Mouse (Mus musculus) natural killer cell, adult 2 months (primary cell): Measurements from ENCODE around the gene Gm765.

Source experiments
- DNase-seq, 2 experiments: peaks; one replicate each; pipeline ENCODE4 v3.0.0; 2022; ENCODE audit warnings: low spot score in 2 of 2

Gene Gm765

DNA sequence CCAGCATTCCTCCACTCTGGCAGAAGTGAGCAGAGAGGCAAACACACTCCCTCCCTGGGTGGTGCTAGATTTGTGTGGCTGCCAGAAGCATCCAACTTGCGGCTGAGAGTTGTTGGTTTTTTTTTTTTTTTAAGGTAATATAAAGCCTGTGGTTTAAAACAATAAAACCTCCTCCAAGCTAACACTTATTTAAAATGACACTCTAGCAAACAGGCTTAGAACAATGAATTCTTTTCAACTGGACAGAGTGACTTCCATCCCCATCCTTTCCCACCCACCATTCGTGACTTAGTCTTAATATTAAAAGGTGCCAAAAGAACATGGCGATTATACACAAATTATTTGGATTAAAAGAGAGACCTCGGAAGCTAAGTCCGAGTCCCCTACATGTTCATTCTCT is at the start of gene Gm765:
Gene Gm765 (minus strand): TSS at position 101 of the 400 bp plus-strand sequence.
- no peak for DNase-seq

DNA sequence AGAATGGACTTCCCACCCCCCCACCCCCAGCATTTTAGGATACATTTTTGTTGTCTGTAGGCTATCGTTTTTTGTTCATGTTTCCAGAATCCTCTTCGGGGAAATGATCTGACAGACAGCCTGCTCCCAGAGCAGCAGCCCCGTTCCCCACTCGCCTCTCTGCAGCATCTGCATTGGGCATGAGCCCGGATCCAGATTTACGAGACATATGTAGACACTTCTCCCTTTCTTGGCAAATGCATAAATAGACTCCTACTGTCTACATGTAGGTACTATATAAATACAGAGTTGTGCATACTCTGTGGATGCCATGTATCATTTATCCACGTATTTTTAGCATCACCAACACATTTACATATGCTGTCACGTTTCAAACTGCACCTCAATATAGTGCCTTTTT is 42.9 kb upstream of the Gm765 start:
- no peak for DNase-seq

DNA sequence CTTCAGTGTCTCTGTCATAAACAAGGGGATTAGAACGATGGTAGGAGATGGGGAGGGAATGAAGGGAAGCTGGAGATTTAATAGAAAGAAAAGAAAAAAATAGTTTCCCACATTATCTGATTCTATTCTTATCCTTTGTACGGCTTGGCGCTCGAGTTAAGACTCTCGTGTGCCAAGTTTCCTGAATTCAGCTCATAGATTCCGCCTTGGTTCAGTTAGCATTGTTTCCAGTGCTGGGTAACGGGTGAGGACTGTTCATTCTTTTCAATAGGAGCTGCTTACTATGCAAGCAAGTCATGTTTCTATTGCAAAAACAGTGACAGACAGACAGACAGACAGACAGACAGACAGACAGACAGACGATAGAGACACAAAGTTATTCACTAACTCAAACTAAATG is 41.9 kb upstream of the Gm765 start:
- no peak for DNase-seq

DNA sequence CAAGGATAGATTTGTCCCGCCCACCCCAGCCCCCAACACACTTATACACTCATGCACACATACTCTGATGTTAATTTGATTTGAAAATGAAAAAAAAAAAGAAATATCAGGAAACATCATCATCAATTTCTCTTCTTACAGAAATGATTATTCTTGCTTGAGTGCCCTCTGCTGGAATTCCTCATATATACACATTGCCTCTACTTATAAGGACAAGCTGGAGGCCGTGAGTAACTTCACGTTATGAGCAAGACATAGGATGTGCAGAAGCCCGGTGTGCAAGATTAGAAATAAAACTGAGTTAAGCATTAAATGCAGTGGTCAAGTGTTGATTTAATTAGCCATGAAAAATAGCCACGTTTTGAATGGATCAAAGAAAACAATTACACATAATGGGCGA is 40.9 kb upstream of the Gm765 start:
- no peak for DNase-seq

DNA sequence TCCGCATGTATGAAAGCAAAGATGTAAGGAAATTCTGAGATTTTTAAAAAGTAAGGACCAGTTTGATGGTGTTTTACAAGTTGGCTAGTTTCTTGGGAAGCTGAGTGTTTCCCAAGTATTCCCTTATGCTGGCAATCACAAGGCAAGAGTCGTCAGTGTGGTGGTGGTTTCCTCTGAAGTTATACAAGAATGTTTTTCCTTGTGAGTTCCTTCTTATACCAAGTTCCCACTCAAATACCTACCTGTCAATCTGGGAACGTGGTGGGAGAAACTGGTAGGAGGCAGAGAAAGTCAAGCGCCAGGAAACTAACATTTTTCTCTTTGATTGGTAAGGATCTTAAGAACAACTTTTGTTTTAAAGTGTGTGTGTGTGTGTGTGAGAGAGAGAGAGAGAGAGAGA is 23.6 kb upstream of the Gm765 start:
- no peak for DNase-seq

DNA sequence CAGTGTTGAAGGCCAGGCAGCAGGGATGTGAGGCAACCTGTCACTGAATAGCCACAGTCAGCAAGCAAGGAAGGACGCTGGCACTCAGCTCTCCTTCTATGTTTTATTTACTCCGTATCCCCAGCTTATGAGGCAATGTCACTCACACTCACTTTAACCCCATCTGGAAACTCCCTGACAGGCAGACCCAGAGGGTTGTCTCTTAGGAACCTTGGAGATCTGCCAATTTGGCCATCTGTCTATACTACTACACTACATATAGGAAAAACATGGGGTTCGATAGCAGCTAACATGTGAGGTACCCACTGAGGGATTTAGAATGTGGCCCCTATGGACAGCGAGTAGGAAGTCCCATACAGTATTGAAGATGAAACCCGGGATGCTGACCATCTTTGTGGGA is 12.7 kb upstream of the Gm765 start:
- DNase-seq: no peak

DNA sequence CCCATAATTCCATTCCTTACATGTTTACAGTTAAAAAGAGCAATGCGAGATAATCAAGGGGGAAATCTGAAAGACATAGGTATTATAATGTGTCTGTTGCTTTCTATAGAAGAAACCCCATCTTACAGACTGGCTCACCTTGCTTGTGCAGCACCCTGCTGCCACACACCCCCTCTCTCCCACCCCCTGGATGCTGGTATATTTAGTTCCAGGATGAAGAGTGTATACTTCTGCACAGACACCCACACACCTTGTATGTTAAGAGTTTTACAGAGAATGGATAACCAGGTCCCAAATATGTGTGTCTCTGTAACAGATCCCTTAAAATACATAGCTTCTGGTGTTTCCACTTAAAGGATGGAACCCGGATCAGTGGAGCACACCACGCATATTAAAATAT is 10.7 kb upstream of the Gm765 start:
- DNase-seq: no peak

DNA sequence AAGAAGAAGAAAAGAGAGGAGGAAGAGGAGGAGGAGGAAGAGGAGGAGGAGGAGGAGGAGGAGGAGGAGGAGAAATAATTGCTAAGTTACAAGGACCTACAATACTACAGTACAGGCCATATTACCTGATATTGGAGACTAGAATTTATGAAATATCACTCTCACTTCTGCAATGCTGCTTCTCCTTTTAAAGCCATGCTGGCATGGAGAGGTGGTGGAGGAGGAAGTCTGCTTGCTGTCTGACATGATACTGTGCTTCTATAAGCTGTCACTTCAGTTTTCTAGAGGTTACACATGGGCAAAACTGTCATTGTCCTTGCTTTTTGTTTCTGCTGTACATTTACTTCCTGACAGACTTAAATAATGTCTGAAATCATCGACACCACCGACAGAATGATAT is 9.8 kb downstream of the Gm765 start:
- no peak for DNase-seq

DNA sequence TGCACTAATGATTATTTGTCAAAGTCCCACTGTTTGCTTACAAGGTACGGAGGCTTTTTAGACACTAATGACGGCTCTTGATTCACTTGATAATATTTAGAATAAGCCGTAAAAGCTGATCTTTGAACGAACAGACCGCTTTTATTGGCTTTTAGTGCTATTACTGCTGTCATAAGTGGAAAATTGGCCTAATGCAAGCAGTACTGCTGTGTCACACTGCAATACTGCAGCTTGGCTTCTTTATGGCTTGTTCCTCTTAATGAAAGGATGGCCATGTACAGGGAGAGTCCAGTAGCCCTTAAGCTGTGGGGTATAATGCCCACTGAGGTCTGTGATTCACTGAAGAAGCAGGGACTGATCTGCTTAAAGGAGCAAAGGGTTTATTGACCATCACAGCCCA is 30.9 kb downstream of the Gm765 start:
- no peak for DNase-seq

DNA sequence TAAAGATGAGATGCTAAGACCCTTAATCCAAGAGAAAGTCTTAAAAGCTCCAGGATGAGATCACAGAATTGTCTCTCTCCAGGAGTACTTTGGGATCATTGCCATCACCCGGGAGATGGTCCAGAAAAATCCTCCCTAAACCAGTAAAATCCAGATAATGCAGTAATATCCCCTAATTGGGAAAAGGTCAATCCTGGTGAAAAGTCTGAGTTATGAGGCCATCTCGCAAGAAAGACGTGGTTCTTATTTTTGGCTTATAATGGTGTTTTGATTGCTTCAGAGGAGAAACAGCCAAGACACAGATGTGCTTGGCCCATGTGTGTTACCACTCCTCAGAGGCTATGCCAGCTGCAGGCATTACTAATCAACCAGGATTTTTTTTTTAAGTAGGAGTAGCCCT is 34.9 kb downstream of the Gm765 start:
- no peak for DNase-seq

DNA sequence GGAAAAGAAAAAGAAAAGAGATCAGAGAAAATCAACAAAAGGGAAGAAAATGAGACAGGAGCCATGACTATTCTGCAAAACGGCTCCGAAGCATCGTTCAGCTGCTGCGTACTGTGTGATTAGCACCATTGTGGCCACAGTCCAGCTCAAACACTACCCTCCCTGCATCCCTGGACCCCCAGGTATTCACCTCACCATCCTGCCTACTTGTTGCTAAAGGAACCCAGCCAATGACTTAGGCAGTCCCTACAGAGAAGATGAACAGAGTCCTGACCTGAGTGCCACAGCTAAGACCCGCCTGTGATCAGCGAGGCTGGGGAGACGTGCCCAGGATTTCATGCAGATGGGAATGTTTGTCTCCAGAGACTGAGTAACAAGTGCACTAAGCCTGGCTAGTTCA is 35.4 kb downstream of the Gm765 start:
- DNase-seq: no peak

DNA sequence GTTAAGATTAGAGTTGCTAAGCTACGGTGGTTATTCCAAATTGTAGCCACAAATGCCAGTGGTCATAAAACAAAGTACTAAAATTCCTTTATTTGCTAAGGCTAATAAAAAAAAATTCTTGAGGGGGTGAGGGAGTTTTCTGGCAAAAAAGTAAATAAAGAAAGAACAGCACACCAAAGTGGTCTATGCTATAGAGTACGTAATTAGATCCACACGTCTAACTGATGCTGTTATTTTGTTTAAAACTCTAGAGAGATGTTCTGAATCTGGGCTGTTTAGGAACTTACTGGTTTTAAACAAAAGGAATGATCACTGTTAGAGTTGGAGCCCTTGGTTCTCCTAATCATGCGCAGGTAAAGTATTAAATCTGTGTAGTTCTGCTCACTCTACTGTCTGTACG is 50.5 kb downstream of the Gm765 start:
- DNase-seq: no peak

DNA sequence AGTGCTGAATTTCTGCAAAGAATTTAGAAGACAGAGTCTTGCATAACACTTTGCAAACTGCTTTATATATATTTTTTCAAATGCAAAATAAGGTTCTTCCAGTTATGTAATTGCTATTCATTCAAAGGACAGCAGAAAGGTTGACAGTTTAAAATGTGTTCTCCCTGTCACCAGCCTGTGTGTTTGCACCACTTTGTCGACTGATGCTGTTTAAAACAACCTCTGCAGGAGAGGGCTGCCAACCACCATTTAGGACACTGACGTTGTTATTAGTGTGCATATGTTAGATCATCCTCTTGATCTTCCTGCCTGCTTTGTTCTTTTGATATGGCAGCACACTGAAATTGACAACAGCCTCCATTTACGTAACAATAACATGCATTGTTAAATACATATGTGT is 54.2 kb downstream of the Gm765 start:
- no peak for DNase-seq

DNA sequence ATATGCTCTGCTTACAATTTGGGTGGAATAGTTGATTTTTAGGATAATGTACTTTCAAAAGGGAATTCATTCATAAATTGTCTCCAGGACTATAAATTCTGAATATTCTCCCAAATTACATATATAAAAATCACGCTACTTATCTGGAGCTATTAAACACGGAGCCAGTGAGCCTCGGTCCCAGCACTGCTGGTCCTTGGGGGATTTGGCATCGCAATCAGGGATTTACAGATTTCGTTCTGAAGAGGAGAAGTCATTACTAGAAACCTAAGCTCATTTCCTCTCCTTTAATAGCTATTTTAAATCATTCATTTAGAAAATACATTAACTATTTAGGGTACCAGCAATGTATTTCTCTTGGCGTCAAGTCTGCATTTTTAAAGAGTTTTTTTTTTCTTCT is 55.0 kb downstream of the Gm765 start:
- DNase-seq: no peak

DNA sequence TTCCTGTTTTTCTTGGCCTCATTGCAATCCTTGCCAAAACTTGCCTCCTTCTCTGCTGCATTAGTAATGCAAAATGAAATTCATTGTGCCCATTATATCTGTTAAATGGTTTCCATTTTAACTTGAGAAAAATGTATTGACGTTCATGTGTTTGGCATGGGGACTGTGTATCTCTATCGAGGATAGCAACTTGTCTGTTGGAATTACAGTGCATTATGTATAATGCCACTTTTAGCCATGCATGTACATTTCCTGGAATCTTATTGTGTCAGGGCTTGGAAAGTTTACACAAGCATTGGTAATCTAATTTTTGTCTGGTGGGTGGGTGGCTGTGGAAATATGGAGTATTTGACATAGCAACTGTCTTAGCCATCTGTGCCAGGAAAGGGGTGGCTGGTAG is 57.4 kb downstream of the Gm765 start:
- no peak for DNase-seq

DNA sequence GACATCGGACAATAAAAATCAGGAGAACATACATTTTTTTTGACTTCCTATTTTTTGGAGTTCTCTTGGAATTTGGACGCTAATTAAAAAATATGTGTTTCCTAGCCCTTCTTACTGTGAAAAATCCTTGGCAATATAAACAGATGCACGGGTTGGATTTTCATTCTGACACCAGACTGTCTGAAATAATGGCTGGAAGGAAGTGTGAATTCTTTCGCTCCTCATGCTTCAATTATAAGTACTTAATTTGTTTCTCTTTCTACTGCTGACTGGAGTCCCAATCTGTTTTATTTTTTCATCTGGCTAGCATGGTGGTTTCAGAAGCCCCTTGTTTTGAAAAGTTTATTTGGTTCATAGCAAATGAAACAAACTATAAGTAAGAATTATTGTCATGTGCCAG is 59.8 kb downstream of the Gm765 start:
- DNase-seq: no peak

DNA sequence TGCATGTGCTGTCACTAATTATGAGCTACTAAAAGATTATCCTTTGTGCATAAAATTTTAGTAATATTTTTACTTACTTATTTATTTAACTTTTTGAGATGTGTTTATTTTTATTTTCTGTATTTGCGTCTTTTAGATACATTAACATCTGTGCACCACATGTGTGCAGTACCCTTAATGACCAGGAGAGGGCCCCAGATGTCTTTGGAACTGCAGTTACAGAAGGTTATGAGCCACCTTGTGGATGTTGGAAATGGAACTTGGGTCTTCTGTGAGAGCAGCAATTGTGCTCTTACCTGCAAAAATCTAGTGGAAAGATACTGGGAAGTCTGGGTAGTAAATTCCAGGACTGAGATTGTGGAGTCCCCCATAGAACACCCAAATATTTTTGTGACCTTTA is 71.0 kb downstream of the Gm765 start:
- DNase-seq: peak in 1 of 2 experiments; percentile 44

DNA sequence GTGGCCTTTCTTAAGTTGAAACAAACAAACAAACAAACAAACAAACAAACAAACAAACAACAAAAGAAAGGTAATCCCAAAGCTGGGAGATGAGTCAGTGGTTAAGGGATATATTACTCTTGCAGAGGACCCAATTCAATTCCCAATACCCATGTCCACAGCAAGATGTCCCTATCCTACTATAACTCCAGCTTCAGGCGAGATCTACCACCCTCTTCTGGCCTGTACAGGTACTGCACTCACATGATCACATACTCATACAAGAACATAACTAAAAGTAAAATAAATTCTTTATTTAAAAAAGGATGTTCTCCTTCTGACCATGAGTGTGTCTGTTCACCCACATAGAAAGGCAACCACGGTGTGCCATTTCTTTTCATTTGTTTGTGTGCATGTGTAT is 79.6 kb downstream of the Gm765 start:
- DNase-seq: no peak

DNA sequence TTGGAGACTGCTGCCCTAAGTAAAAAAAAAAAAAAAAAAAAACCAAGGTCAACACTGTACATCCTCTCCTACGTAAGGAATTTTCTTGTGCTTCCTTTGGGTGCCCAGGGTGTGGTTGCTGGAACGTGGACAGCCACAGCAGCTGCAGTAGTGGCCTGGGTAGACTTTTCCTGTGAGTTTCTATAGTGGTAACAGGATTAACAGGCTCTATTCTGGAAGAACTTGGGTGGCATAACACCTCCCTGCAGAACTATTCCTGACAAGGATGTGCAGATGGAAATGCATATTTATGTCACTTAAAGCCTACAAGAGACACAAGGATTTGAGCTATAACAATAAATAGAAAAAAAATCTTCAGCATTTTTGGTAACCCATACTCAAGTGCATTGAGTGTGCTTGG is 83.5 kb downstream of the Gm765 start:
- DNase-seq: no peak

DNA sequence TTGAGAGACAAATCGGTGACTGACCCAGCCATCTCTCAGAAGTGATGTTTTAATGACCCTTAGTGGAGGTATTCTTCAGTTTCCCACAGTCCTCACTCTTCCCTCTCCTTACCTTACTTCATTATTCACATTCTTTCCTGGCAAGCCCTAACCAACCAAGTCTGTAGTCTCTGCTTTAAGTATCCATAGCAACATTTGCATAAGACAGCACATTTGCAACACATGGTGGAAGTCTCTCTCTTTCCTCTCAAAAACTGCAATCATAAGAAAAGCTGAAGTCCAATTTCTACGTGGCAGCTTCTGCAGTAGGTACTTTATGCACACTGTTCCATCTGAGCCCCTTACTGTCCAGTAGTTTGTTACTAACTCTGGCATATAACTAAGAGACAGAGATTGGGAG is 96.1 kb downstream of the Gm765 start:
- no peak for DNase-seq

DNA sequence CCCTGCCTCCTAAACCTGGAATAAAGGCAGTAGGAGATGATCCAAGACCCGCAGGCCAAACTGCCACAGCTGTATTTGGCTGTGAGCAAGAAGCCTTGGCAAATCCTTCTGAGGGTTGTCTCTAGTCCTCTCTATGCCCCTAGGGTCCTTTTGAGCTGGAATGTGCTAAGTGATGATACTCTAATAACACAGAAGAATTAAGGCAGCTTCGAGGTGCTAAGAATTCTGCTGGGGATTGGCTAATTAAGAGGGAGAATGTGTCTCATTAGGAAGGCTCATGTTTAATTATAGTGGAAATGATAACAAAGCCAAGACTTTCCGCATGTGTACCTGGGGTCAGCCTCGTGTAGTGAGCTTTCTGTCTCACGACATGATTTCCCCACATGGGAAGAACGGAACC is 99.4 kb downstream of the Gm765 start:
- no peak for DNase-seq

DNA sequence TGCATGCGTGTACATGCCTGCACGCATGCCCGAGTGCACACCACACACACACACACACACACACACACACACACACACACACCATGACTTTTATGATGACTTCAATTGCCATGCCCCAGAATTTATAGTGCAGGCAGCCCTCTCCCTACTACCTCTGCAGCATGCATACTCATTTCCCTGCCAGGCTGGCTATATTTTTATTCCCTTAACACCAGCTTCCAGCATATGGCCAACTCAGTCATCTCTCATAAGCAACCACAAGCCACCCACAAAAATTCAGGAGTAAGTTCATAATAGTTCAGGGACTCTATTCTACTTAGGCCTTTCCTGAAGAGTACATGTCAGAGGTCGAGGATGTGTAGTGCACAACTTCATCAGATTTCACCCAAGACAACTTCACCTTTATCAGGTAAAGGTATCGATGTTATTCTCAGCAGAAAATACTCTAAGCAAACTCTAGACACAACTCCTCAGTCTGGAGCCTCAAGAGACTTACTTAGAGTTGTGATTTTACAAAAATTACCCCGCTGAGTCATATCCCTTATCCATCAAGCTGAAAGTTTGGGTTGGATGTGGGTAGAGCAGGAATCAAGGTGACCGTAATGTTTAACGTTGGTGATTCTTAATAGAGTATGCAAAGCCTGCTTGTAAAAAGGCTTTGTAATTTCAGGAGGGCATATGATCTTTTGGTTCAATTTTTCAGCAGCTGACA is 101.8 kb downstream of the Gm765 start:
- DNase-seq: no peak

DNA sequence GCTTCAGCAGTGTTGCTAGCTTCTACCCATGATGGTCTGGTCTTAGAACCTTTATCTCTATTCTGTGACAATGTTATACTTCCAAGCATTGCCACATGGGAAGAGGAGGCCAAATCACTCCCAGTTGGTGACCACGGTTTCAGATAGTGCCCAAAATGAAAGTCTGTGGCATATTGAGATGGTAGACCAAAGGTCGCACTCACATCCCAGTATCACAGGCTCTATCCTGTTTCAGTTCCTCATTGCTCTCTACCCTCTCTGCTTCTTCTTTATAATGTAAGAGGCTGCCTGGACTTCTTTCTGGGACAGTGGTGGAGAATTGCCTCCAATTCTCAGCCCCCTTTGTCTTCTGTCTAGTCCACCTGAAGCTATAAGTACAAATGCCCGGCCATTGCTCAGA is 108.5 kb downstream of the Gm765 start:
- no peak for DNase-seq

DNA sequence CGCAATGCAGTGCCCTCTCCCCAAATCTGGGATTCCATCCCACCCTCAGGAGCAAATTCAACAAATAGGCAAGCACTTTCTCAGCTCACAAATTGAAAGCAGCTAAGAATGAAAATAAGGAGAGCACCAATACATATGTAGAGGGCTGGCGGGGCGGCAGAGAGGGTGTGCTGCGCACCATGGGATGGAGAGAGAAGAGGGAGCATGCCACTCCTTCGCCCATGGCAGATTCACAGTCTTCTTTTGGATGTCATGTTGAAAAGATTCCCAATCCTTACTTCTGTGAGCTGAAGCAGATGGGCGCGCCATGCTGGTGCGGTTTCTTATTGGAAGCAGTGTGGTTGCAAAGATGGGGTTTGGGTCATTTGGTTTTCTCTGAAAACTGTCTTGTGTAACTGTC is 118.6 kb downstream of the Gm765 start:
- DNase-seq: no peak

DNA sequence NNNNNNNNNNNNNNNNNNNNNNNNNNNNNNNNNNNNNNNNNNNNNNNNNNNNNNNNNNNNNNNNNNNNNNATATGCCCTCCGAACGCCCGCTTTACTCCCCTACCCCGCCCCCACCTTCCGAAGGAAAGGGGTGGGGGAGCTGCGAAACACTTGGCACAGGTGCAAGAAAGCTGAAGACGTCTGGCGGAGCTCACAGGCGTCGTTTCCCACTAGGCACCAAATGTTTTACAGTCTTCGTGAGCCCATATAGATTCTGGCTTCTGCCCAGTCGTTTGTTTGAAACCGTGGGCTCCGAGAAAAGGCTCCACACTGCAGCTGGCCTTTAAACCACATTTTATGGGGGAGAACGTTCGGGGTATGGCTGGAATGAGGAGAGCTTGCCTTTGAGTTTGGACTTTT is 120.6 kb downstream of the Gm765 start:
- DNase-seq: no peak
